Mouse (Mus musculus): ENCODE measurements around the gene N4bp3.
"Not testable (repeated sequence)": the region's sequence is repeated elsewhere in the genome, so short reads cannot be mapped to it uniquely, and the experiment has no call there.

N4bp3 gene

GRCm38 (mm10) chr11:51629651-51630314, 20.9 kb downstream of the N4bp3 start:
- DNase-seq (ENCODE audit: low spot score in 2 of 2) = no peak

GRCm38 (mm10) chr11:51627907-51628306, 22.7 kb downstream of the N4bp3 start:
- no peak for DNase-seq (ENCODE audit: low spot score in 2 of 2)

GRCm38 (mm10) chr11:51627425-51627824, 23.2 kb downstream of the N4bp3 start:
- no peak for DNase-seq (ENCODE audit: low spot score in 2 of 2)

- DNase-seq (ENCODE audit: low spot score in 2 of 2) = no peak
Observed at GRCm38 (mm10) chr11:51625187-51625820, 25.3 kb downstream of the N4bp3 start.

GRCm38 (mm10) chr11:51622971-51623491, 27.6 kb downstream of the N4bp3 start:
- DNase-seq (ENCODE audit: low spot score in 2 of 2) = no peak

GRCm38 (mm10) chr11:51621776-51622175, 28.9 kb downstream of the N4bp3 start:
- DNase-seq (ENCODE audit: low spot score in 2 of 2) = no peak

- no peak for DNase-seq (ENCODE audit: low spot score in 2 of 2)
Observed at GRCm38 (mm10) chr11:51620084-51620483, 30.6 kb downstream of the N4bp3 start.

- peak; percentile 95 to 98 for DNase-seq (ENCODE audit: low spot score in 2 of 2)
Observed at GRCm38 (mm10) chr11:51619409-51620060, 31.1 kb downstream of the N4bp3 start, which contains the start of gene Nhp2. Nhp2 (plus strand) TSS chr11:51619735.

GRCm38 (mm10) chr11:51618894-51619408, 31.7 kb downstream of the N4bp3 start:
- no peak for DNase-seq (ENCODE audit: low spot score in 2 of 2)

GRCm38 (mm10) chr11:51617693-51618092, 32.9 kb downstream of the N4bp3 start:
- peak; percentile 60 to 72 for DNase-seq (ENCODE audit: low spot score in 2 of 2)

GRCm38 (mm10) chr11:51616113-51616512, 34.5 kb downstream of the N4bp3 start:
- DNase-seq (ENCODE audit: low spot score in 2 of 2) = not testable (repeated sequence)

GRCm38 (mm10) chr11:51615601-51616000, 35.0 kb downstream of the N4bp3 start:
- peak; percentile 77 to 78 for DNase-seq (ENCODE audit: low spot score in 2 of 2)

- peak in 1 of 2 experiments; percentile 39 for DNase-seq (ENCODE audit: low spot score in 2 of 2)
Observed at GRCm38 (mm10) chr11:51615129-51615528, 35.5 kb downstream of the N4bp3 start.

- DNase-seq (ENCODE audit: low spot score in 2 of 2) = no peak
Observed at GRCm38 (mm10) chr11:51614256-51614655, 36.4 kb downstream of the N4bp3 start.

GRCm38 (mm10) chr11:51609940-51610339, 40.7 kb downstream of the N4bp3 start:
- not testable (repeated sequence) for DNase-seq (ENCODE audit: low spot score in 2 of 2)

- DNase-seq (ENCODE audit: low spot score in 2 of 2) = no peak
Observed at GRCm38 (mm10) chr11:51609266-51609909, 41.3 kb downstream of the N4bp3 start.

- DNase-seq (ENCODE audit: low spot score in 2 of 2) = no peak
Observed at GRCm38 (mm10) chr11:51607096-51607738, 43.4 kb downstream of the N4bp3 start.

GRCm38 (mm10) chr11:51606447-51607095, 44.1 kb downstream of the N4bp3 start, which contains the start of gene Hnrnpab:
Hnrnpab (minus strand) TSS chr11:51606847.
- peak; percentile 98 to 99 for DNase-seq (ENCODE audit: low spot score in 2 of 2)

- DNase-seq (ENCODE audit: low spot score in 2 of 2) = peak; percentile 89 to 90
Observed at GRCm38 (mm10) chr11:51605602-51606446, 44.8 kb downstream of the N4bp3 start.

GRCm38 (mm10) chr11:51602253-51602652, 48.4 kb downstream of the N4bp3 start:
- no peak for DNase-seq (ENCODE audit: low spot score in 2 of 2)
